Mouse (Mus musculus): Measurements from ENCODE around the gene Camk2n2.

DNA sequence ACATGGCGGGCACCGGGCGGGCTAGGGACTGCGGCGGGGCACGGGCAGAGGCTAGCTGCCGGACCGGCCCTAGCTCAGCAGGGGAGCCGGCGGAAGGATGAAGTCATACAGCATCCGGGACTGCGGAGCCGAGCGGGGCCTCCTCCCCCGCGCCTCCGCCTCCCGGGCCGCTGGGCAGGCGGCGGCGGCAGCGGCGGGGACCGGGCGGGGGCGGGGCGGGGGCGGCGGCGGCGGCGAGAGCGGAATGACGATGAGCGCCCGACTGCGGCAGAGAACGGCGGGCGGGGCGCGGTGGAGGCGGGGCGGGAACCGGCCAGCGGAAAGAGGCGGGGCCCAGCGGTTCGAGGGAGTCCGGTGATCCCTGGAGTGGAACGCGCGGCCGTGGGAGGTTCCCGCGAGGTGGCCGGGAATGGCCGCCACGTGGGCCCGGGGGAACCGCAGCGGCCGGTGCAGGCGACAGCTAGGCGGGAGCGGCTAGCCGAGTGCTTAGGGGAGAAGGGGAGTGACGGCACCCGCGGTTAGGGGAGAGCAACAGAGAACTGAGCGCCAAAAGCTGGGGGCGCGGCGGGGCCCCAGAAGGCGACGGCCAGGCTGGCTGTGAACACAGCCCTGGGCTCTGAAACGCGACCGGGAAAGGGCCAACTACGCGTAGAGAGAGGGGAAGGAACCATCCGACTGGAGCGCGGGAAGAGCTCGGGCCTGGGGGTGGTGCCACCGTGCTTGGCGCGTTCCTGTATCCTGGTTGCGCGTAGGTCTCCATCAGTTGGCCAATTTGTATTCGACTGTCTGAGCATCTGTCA lies at the start of gene Camk2n2:
- no peak for TF ChIP-seq CTCF (IDR thresholded peaks at IDR 0.05; ENCODE audit: control insufficient read depth, insufficient read depth, insufficient read length)
- no peak for TF ChIP-seq USF1 (IDR thresholded peaks at IDR 0.05; ENCODE audit: low read depth)
- no peak for TF ChIP-seq MYOG (IDR thresholded peaks at IDR 0.05; ENCODE audit: control insufficient read depth, extremely low read depth, insufficient read length)
- TF ChIP-seq MYOD1 (IDR thresholded peaks at IDR 0.05; ENCODE audit: control insufficient read depth, insufficient read length, low read depth) = no peak

Data from C2C12 (cell line).